Comparison of ENCODE assay signal across 9 mouse cellular contexts in the genomic region with DNA sequence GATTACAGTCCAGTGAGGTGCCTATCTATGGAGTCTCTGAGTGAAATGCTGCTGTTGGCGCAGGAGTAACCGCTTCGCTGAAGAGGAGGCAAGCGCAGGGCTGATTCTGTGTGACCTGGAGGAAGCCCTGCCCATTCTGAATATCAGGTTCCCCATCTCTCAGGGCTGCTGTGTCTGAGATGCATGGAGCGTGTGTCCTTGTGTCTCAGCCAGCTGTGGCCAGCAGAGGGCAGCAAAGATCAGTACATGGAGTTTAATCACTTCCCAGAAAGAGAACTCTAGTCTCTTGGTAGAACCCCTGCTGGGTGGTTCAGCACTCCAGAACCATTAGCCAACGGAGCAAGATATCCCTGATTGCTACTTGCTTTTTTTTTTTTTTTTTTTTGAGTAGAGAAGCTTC. TPM values are rescaled to one million over a fixed set of nuclear protein-coding genes. Genes with fewer than 3 reads are reported as not detected.
DNase-seq lines count a peak whose midpoint lies in the region; ATAC-seq and TF ChIP-seq lines count a peak whose summit lies in the region.
"Had no signal": no experiment of that assay in that cellular context is flagged by ENCODE, and none has a peak within 500 bp of the region (broad histone marks: within the 10 kb centered on the region; RNA-seq: fewer than 3 reads in every experiment).

No protein-coding gene starts in this region.

- 6% methylated on average over 6 of the region's 6 CpGs for WGBS in forebrain, embryonic 11.5 days
- WGBS in hindbrain, embryonic 14.5 days = 5% methylated on average over 6 of the region's 6 CpGs

- no peaks in the 10 kb centered on the region for H3K9me3 ChIP-seq in G1E (replicated peaks)
- H3K9me3 ChIP-seq in forebrain, embryonic 11.5 days (ENCODE audit: control insufficient read depth, low read length) = no peaks in the 10 kb centered on the region
- H3K9me3 ChIP-seq in hindbrain, embryonic 14.5 days (ENCODE audit: control insufficient read depth, low read length) = no peaks in the 10 kb centered on the region

- H3K36me3 ChIP-seq in G1E (replicated peaks) = no peaks in the 10 kb centered on the region
- H3K36me3 ChIP-seq in forebrain, embryonic 11.5 days (ENCODE audit: control insufficient read depth, insufficient read depth, low read length) = no peaks in the 10 kb centered on the region
- H3K36me3 ChIP-seq in hindbrain, embryonic 14.5 days (replicated peaks; ENCODE audit: control insufficient read depth, insufficient read depth) = no peaks in the 10 kb centered on the region

- H3K27me3 ChIP-seq in G1E (ENCODE audit: insufficient read depth, low read length) = no peaks in the 10 kb centered on the region
- peaks cover 12% of the 10 kb centered on the region; the same call in 1 of the 2 replicates for H3K27me3 ChIP-seq in forebrain, embryonic 11.5 days (ENCODE audit: control insufficient read depth, insufficient read depth, low read length)
- H3K27me3 ChIP-seq in hindbrain, embryonic 14.5 days (ENCODE audit: control insufficient read depth, insufficient read depth, low read length) = no peaks in the 10 kb centered on the region

- H3K9ac ChIP-seq in forebrain, embryonic 11.5 days (ENCODE audit: low read length) = no peak overlapping the region
- H3K9ac ChIP-seq in hindbrain, embryonic 14.5 days = no peak overlapping the region

- peak; percentile 66 for TF ChIP-seq CTCF in G1E (IDR thresholded peaks at IDR 0.05; ENCODE audit: low read depth, low read length)

- no peak overlapping the region for H3K27ac ChIP-seq in forebrain, embryonic 11.5 days (ENCODE audit: low read depth, low read length)
- no peak overlapping the region for H3K27ac ChIP-seq in hindbrain, embryonic 14.5 days

- no peak overlapping the region for H3K4me2 ChIP-seq in forebrain, embryonic 11.5 days (ENCODE audit: low read depth, low read length, severe bottlenecking)
- no peak overlapping the region for H3K4me2 ChIP-seq in hindbrain, embryonic 14.5 days (replicated peaks)

- no peaks in the 10 kb centered on the region for H3K4me1 ChIP-seq in G1E (ENCODE audit: insufficient read depth, low read depth, low read length)
- H3K4me1 ChIP-seq in forebrain, embryonic 11.5 days (replicated peaks; ENCODE audit: control insufficient read depth, insufficient read depth, low read length) = peaks cover under 1% of the 10 kb centered on the region; the same call in 1 of the 2 replicates
- peaks cover under 1% of the 10 kb centered on the region; the same call in 1 of the 2 replicates for H3K4me1 ChIP-seq in hindbrain, embryonic 14.5 days (replicated peaks; ENCODE audit: control insufficient read depth, insufficient read depth, low read length)

- no peak overlapping the region for H3K4me3 ChIP-seq in G1E (ENCODE audit: low read depth, low read length)
- H3K4me3 ChIP-seq in forebrain, embryonic 11.5 days (ENCODE audit: low read depth, low read length) = no peak overlapping the region
- no peak overlapping the region for H3K4me3 ChIP-seq in hindbrain, embryonic 14.5 days (replicated peaks; ENCODE audit: low read length)
- H3K4me3 ChIP-seq: myocyte had no signal

- ATAC-seq in G1E (ENCODE audit: extremely low read depth, insufficient number of reproducible peaks, low FRiP score, poor library complexity, severe bottlenecking) = peak; percentile 78
- ATAC-seq in forebrain, embryonic 11.5 days (replicated peaks; ENCODE audit: low FRiP score) = peak; percentile 41; the same call in 1 of the 2 replicates
- peak; percentile 29; the same call in 1 of the 2 replicates for ATAC-seq in hindbrain, embryonic 14.5 days (ENCODE audit: low FRiP score)

- peak; percentile 44 for DNase-seq in G1E (ENCODE audit: low spot score)
- DNase-seq in c-Kit-negative CD71-positive TER-119-positive erythroid progenitor cells, embryonic 14.5 days (ENCODE audit: low read depth, low spot score) = peak; percentile 25
- peak; percentile 94 for DNase-seq in forebrain, embryonic 11.5 days (ENCODE audit: low spot score)
- peak; percentile 95 for DNase-seq in hindbrain, embryonic 14.5 days (ENCODE audit: low spot score)
- DNase-seq in layer of hippocampus, postnatal 25 days (ENCODE audit: extremely low spot score in 1 of 2, low spot score in 1 of 2) = peak; percentile 88 to 99
- peak; percentile 84 for DNase-seq in lung, postnatal 25 days (ENCODE audit: low spot score)
- peak; percentile 91 to 94 for DNase-seq in right cerebral cortex, postnatal 10 days (ENCODE audit: low spot score in 2 of 2)
- DNase-seq in urinary bladder, postnatal 10 days (ENCODE audit: low spot score) = peak; percentile 80

RNA-seq across cellular contexts. Expression of a gene that starts 57.3 kb away (rescaled TPM):
- total RNA-seq in G1E (2014; fragmentation: Nextera tagmentation) (75.7 and 88.7 TPM in 2 replicates), G1E (2017) (44.5 and 61.6 TPM in 2 replicates)
- polyA plus RNA-seq in G1E (2012) = 3.9 and 5.2 TPM in 2 replicates
- 37.0 and 39.0 TPM in 2 replicates for polyA plus RNA-seq in forebrain, embryonic 11.5 days (2014; fragmentation: Nextera tagmentation; extraction: Ambion mirVana)
- 35.5 and 36.9 TPM in 2 replicates for polyA plus RNA-seq in hindbrain, embryonic 14.5 days (2014; fragmentation: Nextera tagmentation; extraction: Ambion mirVana)
- total RNA-seq in layer of hippocampus, postnatal 25 days (2021) = 10 to 100 TPM; 47.6 to 49.9 TPM

Comparison
In these comparisons a context has a peak if more than half of its experiments do, and no peak if none do; other contexts are left out.
1. DNase-seq: peak in every context shown above with its lines; median percentile 95 in hindbrain, embryonic 14.5 days; 94 in forebrain, embryonic 11.5 days; 94 in layer of hippocampus, postnatal 25 days; 92 in right cerebral cortex, postnatal 10 days; 84 in lung, postnatal 25 days; 80 in urinary bladder, postnatal 10 days; 44 in G1E; 25 in c-Kit-negative CD71-positive TER-119-positive erythroid progenitor cells, embryonic 14.5 days.